Mouse (Mus musculus) heart, postnatal 0 days (tissue): ENCODE measurements around the gene H2-Q7. TPM values are rescaled to one million over a fixed set of nuclear protein-coding genes. Genes with fewer than 3 reads are reported as not detected.
"Not testable (repeated sequence)": the region's sequence is repeated elsewhere in the genome, so short reads cannot be mapped to it uniquely, and the experiment has no call there.

Source experiments
- ATAC-seq: fragments of 200-750 bp; cut with Nextera tagmentation; 2 replicates; pipeline ENCODE4 v1.8.0; 2017; ENCODE audit warnings: low read depth, moderate number of reproducible peaks, moderate library complexity; ENCODE audit not compliant: insufficient read depth
- DNase-seq: peaks from one replicate; pipeline ENCODE4 v3.0.0-alpha.2; 2016; ENCODE audit warnings: low spot score
- H3K27ac ChIP-seq: fragments of 300-500 bp; sonication (generic); 2 replicates; pipeline ENCODE4 v1.5.1; 2014; ENCODE audit warnings: low read depth, mild to moderate bottlenecking
- H3K27me3 ChIP-seq: fragments of 300-500 bp; sonication (generic); 2 replicates; pipeline ENCODE4 v1.6.1; 2014; ENCODE audit warnings: low read length, mixed read lengths; ENCODE audit not compliant: control insufficient read depth, insufficient read depth
- H3K36me3 ChIP-seq: fragments of 300-500 bp; sonication (generic); replicated peaks from 2 replicates; pipeline ENCODE4 v1.6.1; 2014; ENCODE audit warnings: low read length, mixed read lengths; ENCODE audit not compliant: control insufficient read depth, insufficient read depth
- H3K4me1 ChIP-seq: fragments of 300-500 bp; sonication (generic); 2 replicates; pipeline ENCODE4 v1.6.1; 2014; ENCODE audit warnings: antibody characterized with exemption; ENCODE audit not compliant: control insufficient read depth, insufficient read depth
- H3K4me2 ChIP-seq: fragments of 300-500 bp; sonication (generic); 2 replicates; pipeline ENCODE4 v1.6.1; 2014; ENCODE audit warnings: low read depth, mild to moderate bottlenecking, low read length, moderate library complexity
- H3K4me3 ChIP-seq: fragments of 300-500 bp; sonication (generic); 2 replicates; pipeline ENCODE4 v1.5.1; 2014; ENCODE audit warnings: low read depth, low read length
- H3K9ac ChIP-seq: fragments of 300-500 bp; sonication (generic); replicated peaks from 2 replicates; pipeline ENCODE4 v1.6.1; 2014; ENCODE audit warnings: low read depth, low read length, mixed read lengths
- H3K9me3 ChIP-seq: fragments of 300-500 bp; sonication (generic); replicated peaks from 2 replicates; pipeline ENCODE4 v1.6.1; 2016; ENCODE audit warnings: low read length; ENCODE audit not compliant: control insufficient read depth
- CTCF ChIP-seq: IDR thresholded peaks from 2 replicates; pipeline ENCODE4 v1.5.1; 2016; ENCODE audit warnings: antibody characterized with exemption, control low read depth, low read depth
- EP300 ChIP-seq: IDR thresholded peaks from 2 replicates; pipeline ENCODE4 v1.6.1; 2016; ENCODE audit warnings: antibody characterized with exemption, low read depth
- WGBS: fragments of 180-500 bp; shearing (Covaris S2); extraction: QIAGEN DNeasy Blood & Tissue Kit; methylation state at CpG from one replicate; pipeline ENCODE4 v1.1.7; 2014; 5-methylcytosine and 5-hydroxymethylcytosine counted together
- polyA plus RNA-seq: library from polyadenylated mRNA; unstranded; fragments of >200 nt; fragmentation: Nextera tagmentation; extraction: Ambion mirVana; gene quantifications from 2 replicates; pipeline ENCODE4 v1.2.1, GENCODE M21; 2015
- total RNA-seq: library from RNA; depleted of rRNA; stranded (reverse); fragments of >200 nt; gene quantifications from 2 replicates; pipeline ENCODE4 v1.2.3, GENCODE M21; 2014; ENCODE audit warnings: low replicate concordance

H2-Q7 gene
- total and polyA plus RNA-seq, 2 experiments from 2014 or later = 1.1 TPM; not detected in 1

GRCm38 (mm10) chr17:35418772-35419171 lies 20.2 kb upstream of the H2-Q7 start:
- no peak overlapping the region for H3K4me3 ChIP-seq
- peaks cover 14% of the 10 kb centered on the region for H3K27me3 ChIP-seq
- no peak overlapping the region for H3K27ac ChIP-seq
- H3K9me3 ChIP-seq = no peaks in the 10 kb centered on the region
- no peak for TF ChIP-seq CTCF
- no peak for TF ChIP-seq EP300
- DNase-seq (no peak), ATAC-seq (no peak)
- H3K4me1 ChIP-seq = no peaks in the 10 kb centered on the region
- H3K4me2 ChIP-seq = no peak overlapping the region
- 73% methylated on average over 7 of the region's 7 CpGs for WGBS
- no peak overlapping the region for H3K9ac ChIP-seq
- no peaks in the 10 kb centered on the region for H3K36me3 ChIP-seq

- not testable (repeated sequence) for H3K9me3 ChIP-seq, H3K36me3 ChIP-seq, H3K4me3 ChIP-seq, H3K4me2 ChIP-seq, H3K9ac ChIP-seq, H3K4me1 ChIP-seq, H3K27ac ChIP-seq, DNase-seq
- ATAC-seq = peak; percentile 14; the same call in 1 of the 2 replicates
- 47% methylated on average over 4 of the region's 4 CpGs for WGBS
- peaks cover 15% of the 10 kb centered on the region for H3K27me3 ChIP-seq
These were observed 19.4 kb upstream of the H2-Q7 start for GRCm38 (mm10) chr17:35419564-35419963.

GRCm38 (mm10) chr17:35420206-35420810 lies 18.6 kb upstream of the H2-Q7 start:
- H3K36me3 ChIP-seq, H3K27ac ChIP-seq, H3K9me3 ChIP-seq, H3K4me3 ChIP-seq, H3K4me1 ChIP-seq, H3K4me2 ChIP-seq, DNase-seq, H3K9ac ChIP-seq, ATAC-seq: not testable (repeated sequence)
- 11% methylated on average over 11 of the region's 11 CpGs for WGBS
- H3K27me3 ChIP-seq = peaks cover 22% of the 10 kb centered on the region
- peak; percentile 59 for TF ChIP-seq CTCF

- not testable (repeated sequence) for ATAC-seq, DNase-seq, H3K27ac ChIP-seq, H3K4me3 ChIP-seq, H3K9me3 ChIP-seq, H3K4me2 ChIP-seq, H3K9ac ChIP-seq, H3K36me3 ChIP-seq, H3K4me1 ChIP-seq
- 78% methylated on average over 4 of the region's 4 CpGs for WGBS
- H3K27me3 ChIP-seq = peaks cover 27% of the 10 kb centered on the region
These were observed 17.6 kb upstream of the H2-Q7 start for GRCm38 (mm10) chr17:35421331-35421730.

- not testable (repeated sequence) for H3K27ac ChIP-seq, H3K4me1 ChIP-seq, H3K36me3 ChIP-seq, H3K4me3 ChIP-seq, H3K9ac ChIP-seq, H3K9me3 ChIP-seq, DNase-seq, ATAC-seq, H3K4me2 ChIP-seq
- 81% methylated on average over 5 of the region's 5 CpGs for WGBS
- peaks cover 27% of the 10 kb centered on the region for H3K27me3 ChIP-seq
These were observed 16.6 kb upstream of the H2-Q7 start for GRCm38 (mm10) chr17:35422360-35422759.

- not testable (repeated sequence) for H3K36me3 ChIP-seq, DNase-seq, H3K4me1 ChIP-seq, H3K27ac ChIP-seq, H3K9ac ChIP-seq, H3K4me2 ChIP-seq, H3K4me3 ChIP-seq, ATAC-seq, H3K9me3 ChIP-seq
- 58% methylated on average over 3 of the region's 3 CpGs for WGBS
- H3K27me3 ChIP-seq = peaks cover 27% of the 10 kb centered on the region
These were observed 15.7 kb upstream of the H2-Q7 start for GRCm38 (mm10) chr17:35423131-35423810.

- not testable (repeated sequence) for H3K9me3 ChIP-seq, H3K9ac ChIP-seq, H3K4me3 ChIP-seq, ATAC-seq, H3K36me3 ChIP-seq, DNase-seq, H3K27ac ChIP-seq, H3K4me2 ChIP-seq, H3K4me1 ChIP-seq
- peaks cover 24% of the 10 kb centered on the region for H3K27me3 ChIP-seq
- WGBS = 81% methylated on average over 3 of the region's 3 CpGs
These were observed 14.8 kb upstream of the H2-Q7 start for GRCm38 (mm10) chr17:35424106-35424505.

- ATAC-seq = peak; percentile 71
- H3K4me2 ChIP-seq = peak within 1 kb of the TSS; percentile 59
- not testable (repeated sequence) for H3K4me1 ChIP-seq, H3K9ac ChIP-seq, DNase-seq, H3K9me3 ChIP-seq, H3K36me3 ChIP-seq, H3K27ac ChIP-seq
- H3K4me3 ChIP-seq = peak within 1 kb of the TSS; percentile 41
- H3K27me3 ChIP-seq = peaks cover 26% of the 10 kb centered on the region
- 2% methylated on average over 51 of the region's 66 CpGs for WGBS
These were observed 14.1 kb upstream of the H2-Q7 start, which contains the start of gene H2-Q6 for GRCm38 (mm10) chr17:35424624-35425416. Gene H2-Q6 (plus strand): TSS chr17:35424850.
